Mouse (Mus musculus) left cerebral cortex, adult 8-10 months (tissue): ENCODE data around the gene Gm9803. TPM values are rescaled to one million over a fixed set of nuclear protein-coding genes. Genes with fewer than 3 reads are reported as not detected.
"Not testable (repeated sequence)": the region's sequence is repeated elsewhere in the genome, so short reads cannot be mapped to it uniquely, and the experiment has no call there.

Experiments used
- DNase-seq, 2 experiments: peaks; one replicate each; pipeline ENCODE4 v3.0.0; 2022; ENCODE audit warnings: low spot score in 2 of 2
- total RNA-seq, 4 experiments: library from RNA; stranded (reverse); gene quantifications; 2 replicates each; pipeline ENCODE4 v1.2.4; 2022

The Gm9803 gene
- 1 to 10 TPM in 3 of 4 experiments, not detected in 1; 3.7 to 5.8 (median 4.0) TPM for total RNA-seq

DNA sequence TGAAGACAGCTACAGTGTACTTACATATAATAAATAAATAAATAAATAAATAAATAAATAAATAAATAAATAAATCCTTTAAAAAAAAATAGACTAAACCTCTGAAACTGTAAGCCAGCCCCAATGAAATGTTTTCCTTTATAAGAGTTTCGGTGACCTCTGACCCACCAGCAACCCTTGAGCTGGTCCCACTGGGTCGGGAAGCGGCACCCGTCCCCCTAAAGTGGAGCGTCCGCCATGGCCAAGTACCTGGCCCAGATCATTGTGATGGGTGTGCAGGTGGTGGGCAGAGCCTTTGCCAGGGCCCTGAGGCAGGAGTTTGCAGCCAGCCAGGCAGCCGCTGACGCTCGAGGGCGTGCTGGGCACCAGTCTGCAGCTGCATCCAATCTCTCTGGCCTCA is at the start of gene Gm9803:
Gene Gm9803 (plus strand): TSS at position 154 of the 400 bp plus-strand sequence.
- DNase-seq, result not testable (repeated sequence)

GRCm38 (mm10) chr10:43475376-43475775 is 48.5 kb upstream of the Gm9803 start:
- DNase-seq, result peak in 1 of 2 experiments; percentile 10

- DNase-seq, result no peak
Observed at GRCm38 (mm10) chr10:43477459-43477858, 46.4 kb upstream of the Gm9803 start.

GRCm38 (mm10) chr10:43477865-43478681 is 45.8 kb upstream of the Gm9803 start:
- peak; percentile 11 to 33 for DNase-seq

GRCm38 (mm10) chr10:43478751-43479435 is 45.0 kb upstream of the Gm9803 start, which contains the start of gene Bend3:
Bend3 (plus strand) TSS chr10:43478831.
- peak; percentile 36 to 54 for DNase-seq

DNA sequence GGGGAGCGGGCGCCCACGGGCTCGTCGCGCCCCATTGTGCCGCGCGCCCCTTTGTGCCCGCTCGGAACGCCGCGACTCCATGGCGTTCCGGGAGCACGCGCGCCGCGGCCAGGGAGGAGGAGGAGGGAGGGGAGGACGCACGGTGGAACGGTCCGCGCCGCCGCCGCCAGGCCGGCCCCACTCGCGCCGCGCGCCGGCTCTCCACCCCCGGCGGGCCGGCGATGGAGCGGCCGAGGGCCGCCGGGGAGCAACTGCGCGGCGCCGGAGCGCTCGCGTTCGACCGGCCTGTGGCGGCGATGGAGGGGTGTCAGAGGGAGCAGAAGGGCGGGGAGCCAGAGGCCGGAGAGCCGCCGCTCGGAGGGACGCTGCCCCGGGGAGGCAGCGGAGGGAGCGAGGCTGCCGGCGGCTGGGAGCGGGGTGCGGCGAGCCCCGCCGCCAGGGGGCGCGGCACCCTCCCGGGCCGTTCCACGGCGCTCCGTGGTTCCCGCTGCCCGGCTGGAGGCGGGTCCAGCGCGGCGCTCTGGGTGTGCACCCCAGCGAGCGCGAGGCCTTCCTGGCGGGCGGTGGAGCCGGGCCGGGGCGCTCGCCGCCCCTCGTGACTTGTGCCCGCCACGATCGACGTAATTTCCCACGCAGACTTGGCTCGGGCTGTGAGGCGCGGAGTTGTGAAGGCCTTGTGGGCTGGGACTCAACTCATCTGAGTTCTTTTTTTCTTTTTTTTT is 44.3 kb upstream of the Gm9803 start:
- DNase-seq, result peak; percentile 56 to 70

DNA sequence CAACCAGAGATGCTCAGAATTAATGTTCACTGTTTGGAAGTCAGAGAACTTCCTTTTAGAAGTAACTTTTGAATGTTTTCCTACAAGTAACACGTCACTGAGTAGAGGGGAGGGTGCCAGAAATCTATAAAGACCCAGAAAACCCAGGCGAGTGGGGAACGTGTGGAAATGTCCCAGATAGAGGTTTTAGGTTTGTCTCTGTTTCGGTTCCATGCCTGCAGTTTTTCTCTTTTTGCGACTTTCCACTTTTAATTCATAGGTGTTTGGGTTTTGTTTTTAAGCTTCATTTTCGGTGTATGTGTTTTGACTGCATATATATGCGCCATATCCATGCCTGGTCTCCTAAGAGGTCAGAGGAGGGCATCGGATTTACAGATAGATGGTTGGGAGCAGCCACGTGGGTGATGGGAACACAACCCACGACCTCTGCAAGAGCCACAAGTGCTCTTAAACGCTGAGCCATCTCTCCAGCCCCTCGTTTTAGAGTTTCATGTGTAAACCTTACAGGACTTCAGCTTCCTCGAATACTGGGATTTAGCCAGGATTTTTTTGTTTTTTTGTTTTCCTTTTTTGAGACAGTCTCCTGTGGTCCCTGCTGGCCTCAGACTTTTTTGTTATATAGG is 43.5 kb upstream of the Gm9803 start:
- DNase-seq, result no peak

DNA sequence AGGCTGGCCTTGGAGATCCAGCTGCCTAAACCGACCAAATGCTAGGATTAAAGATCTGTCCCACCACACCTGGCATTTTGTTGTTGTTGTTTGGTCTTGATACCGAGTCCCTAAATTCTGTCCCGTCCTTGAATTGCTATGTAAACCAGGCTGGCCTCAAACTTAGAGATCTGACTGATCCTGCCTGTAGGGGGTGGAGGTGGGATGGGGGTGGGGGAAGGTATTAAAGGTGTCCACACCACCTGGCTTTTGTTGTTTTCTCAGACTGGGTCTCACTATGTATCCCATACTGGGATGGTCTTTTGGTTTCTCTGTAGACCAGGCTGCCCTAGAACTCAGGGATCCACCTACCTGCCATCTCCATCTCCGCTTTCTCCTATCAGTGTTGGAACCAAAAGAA is 42.7 kb upstream of the Gm9803 start:
- DNase-seq, result no peak

GRCm38 (mm10) chr10:43482021-43482420 is 41.9 kb upstream of the Gm9803 start:
- DNase-seq, result no peak

- DNase-seq, result no peak
Observed at GRCm38 (mm10) chr10:43483426-43483995, 40.4 kb upstream of the Gm9803 start.

GRCm38 (mm10) chr10:43485751-43486268 is 38.1 kb upstream of the Gm9803 start:
- DNase-seq, result no peak

GRCm38 (mm10) chr10:43487441-43488010 is 36.4 kb upstream of the Gm9803 start:
- no peak for DNase-seq

DNA sequence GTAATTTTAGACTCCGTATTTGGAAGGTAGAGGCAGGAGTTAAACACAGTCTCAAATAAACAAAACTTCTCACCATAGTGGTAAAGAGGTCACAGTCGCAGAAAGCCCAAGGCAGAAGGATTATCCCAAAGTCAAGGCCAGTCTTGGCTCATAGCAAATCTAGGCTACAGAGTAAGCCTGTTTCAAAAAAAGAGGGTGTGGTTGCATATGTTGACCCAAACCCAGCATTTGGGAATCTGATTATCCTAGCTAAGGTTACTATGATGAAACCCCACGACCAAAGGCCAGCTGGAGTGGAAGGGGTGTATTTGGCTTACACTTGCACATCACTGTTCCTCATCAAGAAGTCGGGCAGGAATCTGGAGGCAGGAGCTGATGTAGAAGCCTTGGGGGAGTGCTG is 35.6 kb upstream of the Gm9803 start:
- no peak for DNase-seq

DNA sequence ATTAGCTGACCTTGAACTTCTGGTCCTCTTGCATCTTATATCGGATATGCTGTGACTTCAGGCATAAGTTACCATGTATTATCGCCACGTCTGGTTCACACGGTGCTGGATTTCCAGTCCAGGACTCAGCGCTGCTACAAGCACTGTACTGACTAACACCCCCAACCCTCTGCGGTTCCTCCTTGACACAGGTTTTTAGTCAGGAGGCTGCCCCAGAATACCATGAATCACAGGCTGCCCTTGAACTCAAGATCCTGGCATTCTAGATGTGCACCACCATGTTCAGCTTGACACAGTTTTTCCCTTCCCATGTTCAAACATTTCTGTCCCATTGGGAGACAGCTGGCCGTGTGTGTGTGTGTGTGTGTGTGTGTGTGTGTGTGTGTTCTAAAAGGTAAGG is 34.7 kb upstream of the Gm9803 start:
- DNase-seq, result no peak

- no peak for DNase-seq
Observed at GRCm38 (mm10) chr10:43489550-43489949, 34.3 kb upstream of the Gm9803 start.

GRCm38 (mm10) chr10:43490034-43490433 is 33.9 kb upstream of the Gm9803 start:
- DNase-seq, result no peak

DNA sequence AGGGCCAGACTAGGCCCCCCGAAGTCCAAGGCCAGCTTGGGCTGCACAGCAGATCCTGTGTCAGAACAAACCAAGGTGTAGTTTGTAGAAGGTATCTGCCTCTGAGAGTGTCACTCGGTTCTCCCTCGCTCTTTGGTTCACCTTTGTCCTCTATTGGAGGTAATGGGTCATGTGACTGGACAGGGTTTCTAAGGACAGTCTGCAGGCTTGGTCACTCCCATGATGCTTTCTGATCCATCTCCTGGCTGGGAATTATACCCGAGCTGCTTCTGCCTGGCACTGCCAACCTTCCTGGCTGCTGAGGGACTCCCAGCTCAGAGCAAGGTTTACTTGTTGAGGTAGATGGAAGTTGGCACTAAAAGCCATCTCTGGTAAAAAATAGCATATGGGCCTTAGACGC is 33.0 kb upstream of the Gm9803 start:
- no peak for DNase-seq

- DNase-seq, result no peak
Observed at GRCm38 (mm10) chr10:43502599-43502998, 21.3 kb upstream of the Gm9803 start.

- no peak for DNase-seq
Observed at GRCm38 (mm10) chr10:43504291-43504690, 19.6 kb upstream of the Gm9803 start.

- no peak for DNase-seq
Observed at GRCm38 (mm10) chr10:43507051-43507450, 16.8 kb upstream of the Gm9803 start.

DNA sequence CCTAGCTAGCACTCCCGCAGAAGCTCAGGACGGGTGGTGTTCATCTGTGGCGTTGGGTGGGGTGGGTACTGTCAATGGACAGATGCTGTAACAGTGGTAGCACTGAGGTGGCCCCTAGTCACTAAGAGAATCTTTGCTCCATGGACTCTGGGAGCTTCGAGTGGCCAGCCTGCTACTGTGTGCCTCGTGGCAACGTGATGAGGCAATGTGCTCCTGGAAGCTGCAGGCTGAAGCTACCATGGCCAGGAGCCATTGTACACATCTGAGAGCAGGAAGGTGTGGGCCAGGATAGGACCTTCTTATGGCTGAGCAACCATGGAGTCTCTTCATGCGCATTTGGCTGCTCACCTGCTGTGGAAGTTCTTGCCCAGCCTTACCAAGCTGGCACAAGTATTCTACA is 14.7 kb upstream of the Gm9803 start:
- DNase-seq, result no peak
